Comparison of ENCODE assay signal across 8 mouse cellular contexts in genomic region chr15:83204731-83205451, GRCm38 (mm10). TPM values are rescaled to one million over a fixed set of nuclear protein-coding genes. Genes with fewer than 3 reads are reported as not detected.
DNase-seq lines count a peak whose midpoint lies in the region; ATAC-seq and TF ChIP-seq lines count a peak whose summit lies in the region.

No protein-coding gene starts in this region.

- no peaks in the 10 kb centered on the region for H3K4me1 ChIP-seq in lung, adult 2 months (ENCODE audit: control insufficient read depth, insufficient read depth, low read length)

- no peak overlapping the region; the same call in 1 of the 2 replicates for H3K4me3 ChIP-seq in layer of hippocampus, adult 2 months
- no peak overlapping the region for H3K4me3 ChIP-seq in lung, adult 2 months (replicated peaks; ENCODE audit: extremely low read depth, low read depth, low read length)

- H3K27ac ChIP-seq in layer of hippocampus, adult 2 months = no peak overlapping the region

- intact Hi-C loops in heart, postnatal 36 days (cut with DNase I) = loop anchor here (2.0 to 5.0 kb wide), 4 partner anchors 33 to 390 kb away; partner anchors contain the start of gene Cyb5r3

- peak; percentile 64 for ATAC-seq in CD4-positive, CD25-positive, alpha-beta regulatory T cell, adult 4 months
- peak; percentile 54 for ATAC-seq in activated CD4-positive, CD25-positive, alpha-beta regulatory T cell, adult 4 months

- peak; percentile 69 for DNase-seq in embryo, embryonic 9.5 days (ENCODE audit: extremely low spot score)
- peak; percentile 50 to 67 for DNase-seq in heart, postnatal 36 days
- DNase-seq in layer of hippocampus, adult 2 months (ENCODE audit: low spot score in 2 of 2) = peak; percentile 66 to 76
- peak; percentile 41 for DNase-seq in lung, adult 2 months
- peak; percentile 78 for DNase-seq in retina, embryonic 14.5 days (ENCODE audit: low spot score)
- DNase-seq in testis, postnatal 14 days (ENCODE audit: low spot score) = no peak

- WGBS in lung, adult 2 months = 29% methylated on average over 10 of the region's 10 CpGs

- TF ChIP-seq POLR2A in lung, adult 2 months (IDR thresholded peaks at IDR 0.05; ENCODE audit: borderline replicate concordance, extremely low read depth, low read depth, low read length) = no peak

- TF ChIP-seq CTCF in layer of hippocampus, adult 2 months (conservative IDR thresholded peaks at IDR 0.05) = peak; percentile 89
- TF ChIP-seq CTCF in lung, adult 2 months (IDR thresholded peaks at IDR 0.05; ENCODE audit: insufficient read depth, low read length) = peak; percentile 32; the same call in 1 of the 2 replicates

RNA-seq across cellular contexts. Expression of gene Cyb5r3, which starts 32.5 kb away (rescaled TPM):
- 100 to 1,000 TPM in 1 of 2 experiments, 10 to 100 TPM in 1; 62.0 to 116 TPM for polyA plus RNA-seq in CD4-positive, CD25-positive, alpha-beta regulatory T cell, adult 4 months (2017; shearing (Covaris generic))
- 10 to 100 TPM; 55.9 to 73.9 TPM for polyA plus RNA-seq in activated CD4-positive, CD25-positive, alpha-beta regulatory T cell, adult 4 months (2017; shearing (Covaris generic))
- total RNA-seq in heart, postnatal 36 days (2021) = 10 to 100 TPM; 88.0 to 94.8 TPM
- 10 to 100 TPM; 63.7 to 65.6 TPM for total RNA-seq in layer of hippocampus, adult 2 months (2021)
- polyA plus RNA-seq in lung, adult 2 months (2012; rRNA removed) = 438 and 440 TPM in 2 replicates

RNA-seq across cellular contexts. Expression of gene A4galt, which starts 46.7 kb away (rescaled TPM):
- polyA plus RNA-seq in CD4-positive, CD25-positive, alpha-beta regulatory T cell, adult 4 months (2017; shearing (Covaris generic)) = not detected
- polyA plus RNA-seq in activated CD4-positive, CD25-positive, alpha-beta regulatory T cell, adult 4 months (2017; shearing (Covaris generic)) = not detected
- total RNA-seq in heart, postnatal 36 days (2021) = 1 to 10 TPM; 3.4 to 8.3 TPM
- total RNA-seq in layer of hippocampus, adult 2 months (2021) = 1 to 10 TPM; 3.2 to 3.6 TPM
- 42.6 and 74.6 TPM in 2 replicates for polyA plus RNA-seq in lung, adult 2 months (2012; rRNA removed)

RNA-seq across cellular contexts. Expression of gene Poldip3, which starts 55.7 kb away (rescaled TPM):
- 100 to 1,000 TPM; 168 to 222 TPM for polyA plus RNA-seq in CD4-positive, CD25-positive, alpha-beta regulatory T cell, adult 4 months (2017; shearing (Covaris generic))
- polyA plus RNA-seq in activated CD4-positive, CD25-positive, alpha-beta regulatory T cell, adult 4 months (2017; shearing (Covaris generic)) = 100 to 1,000 TPM; 155 to 180 TPM
- 10 to 100 TPM; 26.6 to 29.1 TPM for total RNA-seq in heart, postnatal 36 days (2021)
- total RNA-seq in layer of hippocampus, adult 2 months (2021) = 10 to 100 TPM; 90.5 to 91.5 TPM
- polyA plus RNA-seq in lung, adult 2 months (2012; rRNA removed) = 46.5 and 55.8 TPM in 2 replicates

Comparison
In these comparisons a context has a peak if more than half of its experiments do, and no peak if none do; other contexts are left out.
1. RNA of gene A4galt, which starts 46.7 kb away (polyA plus RNA-seq): 42.6 to 74.6 TPM in lung, adult 2 months; not detected in activated CD4-positive, CD25-positive, alpha-beta regulatory T cell, adult 4 months and not detected in CD4-positive, CD25-positive, alpha-beta regulatory T cell, adult 4 months; every median in the first group is over 10 times any median in the second.